Mouse (Mus musculus): ENCODE measurements at regions not wholly inside any gene's neighbourhood (a gene's known extent, or its start where the extent isn't known, plus 50 kb on each side); places are given as distances from the start of the nearest gene placed in this dataset.

GRCm38 (mm10) chr17:27301376-27301775, 97.1 kb upstream of the Lemd2 start:
- H3K4me2 ChIP-seq (ENCODE audit: low read depth, severe bottlenecking), result no peak overlapping the region
- DNase-seq (ENCODE audit: low spot score) (no peak), ATAC-seq (ENCODE audit: insufficient number of reproducible peaks, low FRiP score, low TSS enrichment, low read depth) (no peak)
- H3K27me3 ChIP-seq (ENCODE audit: control insufficient read depth, insufficient read depth, low read length), result no peaks in the 10 kb centered on the region
- no peaks in the 10 kb centered on the region for H3K36me3 ChIP-seq (ENCODE audit: control insufficient read depth, insufficient read depth, low read length)
- no peaks in the 10 kb centered on the region for H3K9me3 ChIP-seq (ENCODE audit: control insufficient read depth, low read length)
- no peak overlapping the region for H3K9ac ChIP-seq (ENCODE audit: low read length)
- H3K4me1 ChIP-seq (ENCODE audit: control insufficient read depth, insufficient read depth, low read length), result no peaks in the 10 kb centered on the region
- no peak overlapping the region for H3K27ac ChIP-seq (replicated peaks; ENCODE audit: low read depth, low read length)
- 52% methylated on average over 11 of the region's 11 CpGs for WGBS
- no peak overlapping the region for H3K4me3 ChIP-seq (ENCODE audit: low read depth, low read length)

DNA sequence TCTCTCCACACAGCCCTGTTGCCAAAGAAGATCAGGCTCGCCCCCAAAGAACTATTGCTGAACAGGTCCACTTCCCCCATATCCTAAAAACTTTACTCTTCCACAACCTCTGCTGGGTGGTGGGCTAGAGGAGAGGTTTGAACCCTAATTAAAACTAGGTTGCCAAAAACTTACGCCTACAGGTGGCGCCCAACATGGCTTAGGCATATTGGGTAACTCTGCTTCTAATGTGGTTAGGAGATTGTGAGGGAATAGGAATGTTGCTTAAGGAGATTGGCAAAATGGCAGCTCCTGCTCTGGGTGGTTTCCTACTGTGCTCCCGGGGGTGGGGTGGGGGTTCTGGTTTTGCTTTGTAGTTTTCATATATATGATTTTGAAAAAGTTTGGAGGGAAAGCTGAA, 95.0 kb upstream of the Lemd2 start:
- H3K27ac ChIP-seq (replicated peaks; ENCODE audit: low read depth, low read length), result no peak overlapping the region
- WGBS, result 77% methylated on average over 4 of the region's 4 CpGs
- H3K27me3 ChIP-seq (ENCODE audit: control insufficient read depth, insufficient read depth, low read length), result no peaks in the 10 kb centered on the region
- no peak overlapping the region for H3K4me3 ChIP-seq (ENCODE audit: low read depth, low read length)
- H3K4me1 ChIP-seq (ENCODE audit: control insufficient read depth, insufficient read depth, low read length), result no peaks in the 10 kb centered on the region
- DNase-seq (ENCODE audit: low spot score) (no peak), ATAC-seq (ENCODE audit: insufficient number of reproducible peaks, low FRiP score, low TSS enrichment, low read depth) (no peak)
- no peak overlapping the region for H3K4me2 ChIP-seq (ENCODE audit: low read depth, severe bottlenecking)
- no peaks in the 10 kb centered on the region for H3K36me3 ChIP-seq (ENCODE audit: control insufficient read depth, insufficient read depth, low read length)
- H3K9ac ChIP-seq (ENCODE audit: low read length), result no peak overlapping the region
- H3K9me3 ChIP-seq (ENCODE audit: control insufficient read depth, low read length), result no peaks in the 10 kb centered on the region

- Histone ChIP-seq H3K4me2 (ENCODE audit: low read depth, severe bottlenecking) (no peak overlapping the region), H3K4me1 (ENCODE audit: control insufficient read depth, insufficient read depth, low read length) (peaks cover 4% of the 10 kb centered on the region), H3K9me3 (ENCODE audit: control insufficient read depth, low read length) (no peaks in the 10 kb centered on the region), H3K27me3 (ENCODE audit: control insufficient read depth, insufficient read depth, low read length) (no peaks in the 10 kb centered on the region), H3K9ac (ENCODE audit: low read length) (no peak overlapping the region), H3K4me3 (ENCODE audit: low read depth, low read length) (no peak overlapping the region), H3K27ac (replicated peaks; ENCODE audit: low read depth, low read length) (no peak overlapping the region), H3K36me3 (ENCODE audit: control insufficient read depth, insufficient read depth, low read length) (no peaks in the 10 kb centered on the region)
- 77% methylated on average over 10 of the region's 10 CpGs for WGBS
- ATAC-seq (ENCODE audit: insufficient number of reproducible peaks, low FRiP score, low TSS enrichment, low read depth) (no peak), DNase-seq (ENCODE audit: low spot score) (no peak)
Observed at GRCm38 (mm10) chr17:27298351-27298750, 94.1 kb upstream of the Lemd2 start.

DNA sequence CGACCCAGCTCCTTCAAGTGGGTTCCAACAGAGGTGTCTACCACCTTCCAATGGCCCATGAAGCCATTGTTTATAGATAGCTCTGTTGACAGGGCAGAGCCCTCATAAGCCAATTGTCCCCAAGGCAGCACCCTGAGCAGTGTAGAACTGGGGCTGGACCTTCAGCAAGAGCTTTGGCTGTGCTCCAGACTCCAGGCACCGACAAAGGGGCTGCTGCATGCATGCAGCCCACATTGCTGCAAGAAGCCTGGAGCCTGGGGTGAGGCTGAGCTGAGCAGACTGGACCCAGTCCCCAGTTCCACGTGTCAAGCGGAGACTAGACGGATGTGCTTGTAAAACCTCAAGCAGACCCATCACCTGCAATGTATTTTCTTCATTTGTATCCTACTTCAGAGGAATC, 91.9 kb upstream of the Lemd2 start:
- DNase-seq (ENCODE audit: low spot score) (no peak), ATAC-seq (ENCODE audit: insufficient number of reproducible peaks, low FRiP score, low TSS enrichment, low read depth) (no peak)
- no peaks in the 10 kb centered on the region for H3K36me3 ChIP-seq (ENCODE audit: control insufficient read depth, insufficient read depth, low read length)
- 83% methylated on average over 5 of the region's 5 CpGs for WGBS
- no peak overlapping the region for H3K27ac ChIP-seq (replicated peaks; ENCODE audit: low read depth, low read length)
- H3K27me3 ChIP-seq (ENCODE audit: control insufficient read depth, insufficient read depth, low read length), result no peaks in the 10 kb centered on the region
- H3K9ac ChIP-seq (ENCODE audit: low read length), result no peak overlapping the region
- H3K9me3 ChIP-seq (ENCODE audit: control insufficient read depth, low read length), result no peaks in the 10 kb centered on the region; the same call in 1 of the 2 replicates
- no peak overlapping the region for H3K4me2 ChIP-seq (ENCODE audit: low read depth, severe bottlenecking)
- peaks cover 4% of the 10 kb centered on the region for H3K4me1 ChIP-seq (ENCODE audit: control insufficient read depth, insufficient read depth, low read length)
- H3K4me3 ChIP-seq (ENCODE audit: low read depth, low read length), result no peak overlapping the region

DNA sequence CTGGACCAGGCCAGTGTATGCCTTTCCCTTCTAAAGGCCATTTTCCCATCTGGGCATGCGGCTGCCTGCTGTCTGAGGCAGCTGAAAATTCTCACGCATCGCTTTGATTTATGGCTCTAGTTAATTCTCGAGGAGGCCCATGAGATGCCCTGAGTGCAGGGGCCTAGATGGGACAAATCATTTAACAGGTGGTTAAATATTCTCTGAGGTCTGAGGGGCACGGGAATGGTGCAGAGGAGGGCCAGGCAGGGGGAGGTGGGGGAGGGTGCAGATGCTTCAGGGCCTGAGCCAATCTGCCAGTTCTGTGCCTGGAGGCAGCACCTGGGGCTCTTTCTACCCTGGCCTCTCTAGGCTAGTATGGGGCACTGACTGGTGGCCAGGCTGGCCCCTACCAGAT, 89.9 kb upstream of the Lemd2 start:
- Histone ChIP-seq H3K9me3 (ENCODE audit: control insufficient read depth, low read length) (peaks cover 5% of the 10 kb centered on the region; the same call in 1 of the 2 replicates), H3K9ac (ENCODE audit: low read length) (no peak overlapping the region), H3K27me3 (ENCODE audit: control insufficient read depth, insufficient read depth, low read length) (no peaks in the 10 kb centered on the region), H3K4me1 (ENCODE audit: control insufficient read depth, insufficient read depth, low read length) (peaks cover 4% of the 10 kb centered on the region), H3K4me3 (ENCODE audit: low read depth, low read length) (no peak overlapping the region), H3K4me2 (ENCODE audit: low read depth, severe bottlenecking) (no peak overlapping the region), H3K27ac (replicated peaks; ENCODE audit: low read depth, low read length) (no peak overlapping the region), H3K36me3 (ENCODE audit: control insufficient read depth, insufficient read depth, low read length) (no peaks in the 10 kb centered on the region)
- WGBS, result 42% methylated on average over 5 of the region's 5 CpGs
- ATAC-seq (ENCODE audit: insufficient number of reproducible peaks, low FRiP score, low TSS enrichment, low read depth) (no peak), DNase-seq (ENCODE audit: low spot score) (no peak)

DNA sequence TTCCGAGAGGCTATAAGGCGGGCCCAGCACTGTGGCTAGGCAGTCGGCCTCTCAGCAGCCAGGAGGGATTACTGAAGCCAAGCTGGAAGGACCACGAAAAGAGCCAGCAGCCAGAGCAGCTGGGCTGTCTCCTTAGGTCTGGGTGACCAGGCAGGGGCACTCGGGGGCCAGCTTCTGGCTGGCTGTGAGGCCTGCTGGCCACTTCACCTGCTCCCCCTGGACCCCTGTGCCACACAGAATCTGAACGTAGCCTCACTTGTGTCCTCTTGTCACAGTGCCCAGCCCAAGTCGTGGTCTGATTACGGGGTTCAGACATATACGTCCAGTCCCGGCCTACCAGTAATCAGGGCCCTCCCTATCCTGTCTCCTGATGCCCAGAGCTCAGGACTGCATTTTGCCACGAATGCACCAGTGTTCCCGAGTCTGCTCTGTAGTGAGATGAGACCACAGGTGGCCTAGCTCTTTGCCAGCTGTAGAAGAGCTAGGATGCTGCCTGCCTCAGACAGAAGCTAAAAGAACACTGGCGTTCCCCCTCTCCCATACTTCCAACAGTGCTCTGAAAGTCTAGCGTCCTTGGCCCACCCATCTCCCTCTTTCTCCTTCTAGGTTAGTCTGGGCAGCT, 89.4 kb upstream of the Lemd2 start:
- H3K36me3 ChIP-seq (ENCODE audit: control insufficient read depth, insufficient read depth, low read length), result no peaks in the 10 kb centered on the region
- no peak overlapping the region for H3K9ac ChIP-seq (ENCODE audit: low read length)
- peaks cover 5% of the 10 kb centered on the region; the same call in 1 of the 2 replicates for H3K9me3 ChIP-seq (ENCODE audit: control insufficient read depth, low read length)
- 80% methylated on average over 14 of the region's 14 CpGs for WGBS
- peaks cover 4% of the 10 kb centered on the region for H3K4me1 ChIP-seq (ENCODE audit: control insufficient read depth, insufficient read depth, low read length)
- DNase-seq (ENCODE audit: low spot score), result no peak
- ATAC-seq (ENCODE audit: insufficient number of reproducible peaks, low FRiP score, low TSS enrichment, low read depth), result no peak
- H3K27me3 ChIP-seq (ENCODE audit: control insufficient read depth, insufficient read depth, low read length), result no peaks in the 10 kb centered on the region
- no peak overlapping the region for H3K4me2 ChIP-seq (ENCODE audit: low read depth, severe bottlenecking)
- no peak overlapping the region for H3K4me3 ChIP-seq (ENCODE audit: low read depth, low read length)
- H3K27ac ChIP-seq (replicated peaks; ENCODE audit: low read depth, low read length), result no peak overlapping the region

DNA sequence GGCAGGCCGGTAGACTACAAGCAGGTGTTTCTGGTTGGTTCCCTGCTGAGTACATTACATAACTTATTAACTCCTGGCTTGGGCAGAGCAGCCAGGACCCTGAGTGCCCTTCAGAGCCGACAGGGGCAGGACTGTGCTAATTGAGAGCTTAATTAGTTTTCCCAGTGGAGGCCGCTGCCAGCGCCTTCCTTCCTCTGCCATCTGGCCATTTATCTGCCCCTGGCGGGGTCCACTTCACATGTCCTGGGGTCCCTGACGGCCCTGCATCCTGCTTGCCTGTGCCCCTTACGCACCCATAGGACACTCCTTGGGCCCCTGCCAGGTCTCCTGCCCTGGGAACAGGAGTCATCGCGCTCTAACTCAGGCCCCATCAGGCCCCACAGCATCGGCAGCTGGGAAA, 87.4 kb upstream of the Lemd2 start:
- no peak overlapping the region for H3K27ac ChIP-seq (replicated peaks; ENCODE audit: low read depth, low read length)
- 68% methylated on average over 10 of the region's 10 CpGs for WGBS
- no peak overlapping the region for H3K4me2 ChIP-seq (ENCODE audit: low read depth, severe bottlenecking)
- no peak for DNase-seq (ENCODE audit: low spot score)
- H3K4me1 ChIP-seq (ENCODE audit: control insufficient read depth, insufficient read depth, low read length), result peaks cover 4% of the 10 kb centered on the region
- H3K27me3 ChIP-seq (ENCODE audit: control insufficient read depth, insufficient read depth, low read length), result no peaks in the 10 kb centered on the region
- no peak overlapping the region for H3K4me3 ChIP-seq (ENCODE audit: low read depth, low read length)
- no peak overlapping the region for H3K9ac ChIP-seq (ENCODE audit: low read length)
- ATAC-seq (ENCODE audit: insufficient number of reproducible peaks, low FRiP score, low TSS enrichment, low read depth), result no peak
- peaks cover 5% of the 10 kb centered on the region; the same call in 1 of the 2 replicates for H3K9me3 ChIP-seq (ENCODE audit: control insufficient read depth, low read length)
- no peaks in the 10 kb centered on the region for H3K36me3 ChIP-seq (ENCODE audit: control insufficient read depth, insufficient read depth, low read length)

DNA sequence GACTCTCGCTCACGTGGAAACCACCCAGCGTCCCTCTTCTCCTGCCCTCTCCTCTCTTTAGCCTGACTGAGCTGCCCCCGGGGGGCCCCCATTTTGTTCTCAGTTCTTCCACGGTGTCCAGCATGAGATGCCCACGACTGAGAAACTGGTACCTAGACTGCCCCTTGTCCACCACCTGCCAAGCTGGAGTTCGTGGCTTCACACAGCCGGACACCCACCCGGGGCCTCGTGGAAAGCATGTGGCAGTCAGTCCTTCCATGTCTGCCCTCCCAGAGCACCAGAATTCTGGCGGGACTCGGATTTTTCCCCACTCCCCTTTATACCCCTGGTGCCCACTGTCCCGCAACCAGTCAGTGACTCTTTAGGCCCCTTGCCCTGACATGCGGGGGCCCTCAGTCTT, 86.9 kb upstream of the Lemd2 start:
- peaks cover 5% of the 10 kb centered on the region; the same call in 1 of the 2 replicates for H3K9me3 ChIP-seq (ENCODE audit: control insufficient read depth, low read length)
- no peak overlapping the region for H3K27ac ChIP-seq (replicated peaks; ENCODE audit: low read depth, low read length)
- ATAC-seq (ENCODE audit: insufficient number of reproducible peaks, low FRiP score, low TSS enrichment, low read depth), result no peak
- 95% methylated on average over 14 of the region's 14 CpGs for WGBS
- no peaks in the 10 kb centered on the region for H3K27me3 ChIP-seq (ENCODE audit: control insufficient read depth, insufficient read depth, low read length)
- H3K36me3 ChIP-seq (ENCODE audit: control insufficient read depth, insufficient read depth, low read length), result no peaks in the 10 kb centered on the region
- no peak overlapping the region for H3K4me3 ChIP-seq (ENCODE audit: low read depth, low read length)
- DNase-seq (ENCODE audit: low spot score), result no peak
- H3K4me1 ChIP-seq (ENCODE audit: control insufficient read depth, insufficient read depth, low read length), result peaks cover 4% of the 10 kb centered on the region
- H3K9ac ChIP-seq (ENCODE audit: low read length), result no peak overlapping the region
- H3K4me2 ChIP-seq (ENCODE audit: low read depth, severe bottlenecking), result no peak overlapping the region

DNA sequence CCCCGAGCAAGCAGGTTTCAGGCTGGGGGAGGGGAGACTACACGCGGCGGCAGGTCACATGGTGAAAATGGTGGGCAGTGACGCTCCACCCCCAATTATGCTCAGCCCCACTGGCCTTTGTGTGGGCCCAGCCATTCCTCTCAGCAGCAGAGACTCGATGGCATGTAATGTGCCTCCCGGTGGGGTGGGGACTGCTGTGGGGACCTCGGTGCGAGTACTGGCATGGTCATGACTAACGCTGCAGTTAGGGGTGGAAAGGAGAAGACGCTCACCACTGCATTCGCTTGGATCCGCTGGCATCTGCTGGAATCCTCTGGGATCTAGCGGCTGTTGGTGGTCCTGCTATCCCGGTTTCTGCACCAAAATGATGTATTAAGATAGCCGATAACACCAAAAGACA, 86.0 kb upstream of the Lemd2 start:
- H3K27me3 ChIP-seq (ENCODE audit: control insufficient read depth, insufficient read depth, low read length), result no peaks in the 10 kb centered on the region
- 94% methylated on average over 16 of the region's 16 CpGs for WGBS
- H3K4me3 ChIP-seq (ENCODE audit: low read depth, low read length), result no peak overlapping the region
- no peak overlapping the region for H3K27ac ChIP-seq (replicated peaks; ENCODE audit: low read depth, low read length)
- H3K4me1 ChIP-seq (ENCODE audit: control insufficient read depth, insufficient read depth, low read length), result peaks cover 4% of the 10 kb centered on the region
- peaks cover 5% of the 10 kb centered on the region; the same call in 1 of the 2 replicates for H3K9me3 ChIP-seq (ENCODE audit: control insufficient read depth, low read length)
- H3K4me2 ChIP-seq (ENCODE audit: low read depth, severe bottlenecking), result no peak overlapping the region
- DNase-seq (ENCODE audit: low spot score), result no peak
- ATAC-seq (ENCODE audit: insufficient number of reproducible peaks, low FRiP score, low TSS enrichment, low read depth), result no peak
- no peaks in the 10 kb centered on the region for H3K36me3 ChIP-seq (ENCODE audit: control insufficient read depth, insufficient read depth, low read length)
- H3K9ac ChIP-seq (ENCODE audit: low read length), result no peak overlapping the region

All from limb, embryonic 11.5 days (tissue).